Mouse (Mus musculus) left cerebral cortex, adult 11 months (tissue): ENCODE data around the gene Adgrg2.

ENCODE experiments used
- DNase-seq: peaks from one replicate; pipeline ENCODE4 v3.0.0; 2022; ENCODE audit warnings: low spot score

Adgrg2 gene

GRCm38 (mm10) chrX:160390464-160390956, at the start of gene Adgrg2:
Gene Adgrg2 (plus strand): TSS chrX:160390690.
- no peak for DNase-seq

GRCm38 (mm10) chrX:160350995-160351394, 39.5 kb upstream of the Adgrg2 start:
- no peak for DNase-seq

- DNase-seq: no peak
These were observed 38.4 kb upstream of the Adgrg2 start for GRCm38 (mm10) chrX:160351967-160352677.

GRCm38 (mm10) chrX:160384748-160385501, 5.6 kb upstream of the Adgrg2 start:
- no peak for DNase-seq

GRCm38 (mm10) chrX:160385502-160385772, 5.1 kb upstream of the Adgrg2 start:
- no peak for DNase-seq

- DNase-seq: no peak
These were observed 22.5 kb downstream of the Adgrg2 start for GRCm38 (mm10) chrX:160412930-160413453.

- DNase-seq: no peak
These were observed 23.4 kb downstream of the Adgrg2 start for GRCm38 (mm10) chrX:160413881-160414395.

GRCm38 (mm10) chrX:160418397-160418796, 27.9 kb downstream of the Adgrg2 start:
- no peak for DNase-seq

GRCm38 (mm10) chrX:160423737-160424136, 33.2 kb downstream of the Adgrg2 start:
- no peak for DNase-seq

GRCm38 (mm10) chrX:160426486-160426885, 36.0 kb downstream of the Adgrg2 start:
- no peak for DNase-seq

GRCm38 (mm10) chrX:160426930-160427329, 36.4 kb downstream of the Adgrg2 start:
- DNase-seq: no peak

- DNase-seq: no peak
These were observed 41.7 kb downstream of the Adgrg2 start for GRCm38 (mm10) chrX:160432192-160432591.

- no peak for DNase-seq
These were observed 50.8 kb downstream of the Adgrg2 start for GRCm38 (mm10) chrX:160441272-160441671.

GRCm38 (mm10) chrX:160448351-160448750, 57.9 kb downstream of the Adgrg2 start:
- no peak for DNase-seq

GRCm38 (mm10) chrX:160449363-160449762, 58.9 kb downstream of the Adgrg2 start:
- peak; percentile 0 for DNase-seq

GRCm38 (mm10) chrX:160455686-160456085, 65.2 kb downstream of the Adgrg2 start:
- no peak for DNase-seq

- DNase-seq: no peak
These were observed 80.8 kb downstream of the Adgrg2 start for GRCm38 (mm10) chrX:160471257-160471786.

- no peak for DNase-seq
These were observed 99.3 kb downstream of the Adgrg2 start for GRCm38 (mm10) chrX:160489784-160490183.

- DNase-seq: no peak
These were observed 103.8 kb downstream of the Adgrg2 start for GRCm38 (mm10) chrX:160494333-160494732.

GRCm38 (mm10) chrX:160494921-160495320, 104.4 kb downstream of the Adgrg2 start:
- no peak for DNase-seq

GRCm38 (mm10) chrX:160496473-160496872, 106.0 kb downstream of the Adgrg2 start:
- no peak for DNase-seq

- no peak for DNase-seq
These were observed 110.6 kb downstream of the Adgrg2 start for GRCm38 (mm10) chrX:160501095-160501494.

GRCm38 (mm10) chrX:160501687-160502047, 111.2 kb downstream of the Adgrg2 start:
- no peak for DNase-seq
